Mouse (Mus musculus) erythroblast, embryonic 14.5 days (primary cell): Measurements from ENCODE around the gene Ppfibp1.

Experiments used
- GATA1 ChIP-seq: IDR thresholded peaks from 2 replicates; pipeline ENCODE4 v1.6.1; 2012; ENCODE audit warnings: low read length, inconsistent platforms, mixed read lengths
- TAL1 ChIP-seq: IDR thresholded peaks from 3 replicates; pipeline ENCODE4 v1.6.1; 2012; ENCODE audit warnings: low read length, inconsistent platforms, mixed read lengths

DNA sequence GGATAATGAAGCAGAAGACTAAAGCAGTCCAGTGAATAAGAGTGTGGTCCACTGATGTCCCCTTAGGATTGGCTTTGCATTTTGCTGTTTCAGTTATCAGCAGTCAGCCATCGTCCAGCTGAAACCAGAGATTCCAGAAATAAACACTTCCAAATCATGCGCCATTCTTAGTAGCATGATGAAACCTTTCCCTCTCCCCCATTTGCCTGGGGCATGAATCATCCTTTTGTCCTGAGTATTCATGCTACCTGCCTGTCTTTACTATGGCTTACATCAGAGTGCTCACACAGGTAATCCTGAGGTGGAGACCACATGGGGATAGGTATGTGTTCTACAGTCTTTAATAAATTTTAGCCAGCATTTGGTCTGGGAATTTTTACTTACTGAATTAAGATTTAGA is 11.4 kb downstream of the Ppfibp1 start:
- TF ChIP-seq TAL1 = no peak
- TF ChIP-seq GATA1 = no peak
